Comparison of ENCODE assay signal across 15 mouse cellular contexts in the genomic region with DNA sequence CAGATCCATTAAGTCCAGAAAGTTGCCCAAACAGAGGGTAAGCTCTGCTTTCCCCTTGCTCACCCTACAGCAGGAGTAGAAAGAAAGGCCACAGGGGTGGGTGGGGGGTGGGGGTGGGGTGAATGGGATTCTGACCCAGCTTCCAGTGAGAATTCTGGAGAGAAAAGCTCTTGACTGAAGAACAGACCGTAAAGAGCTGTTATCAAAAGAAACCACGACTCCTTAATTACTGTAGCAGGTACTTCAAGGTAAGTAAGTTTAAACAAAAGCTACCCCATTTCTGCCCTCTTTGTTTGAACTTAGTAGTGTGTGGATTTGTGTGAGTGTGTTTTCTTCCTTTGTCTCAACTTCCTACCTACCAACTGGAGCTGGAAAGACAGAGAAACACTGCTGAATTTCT. TPM values are rescaled to one million over a fixed set of nuclear protein-coding genes. Genes with fewer than 3 reads are reported as not detected.
"Had no signal": no experiment of that assay in that cellular context is flagged by ENCODE, and none has a peak within 500 bp of the region (broad histone marks: within the 10 kb centered on the region; RNA-seq: fewer than 3 reads in every experiment).

No protein-coding gene starts in this region.

- H3K9me3 ChIP-seq: liver, embryonic 12.5 days; midbrain, embryonic 10.5 days; midbrain, embryonic 12.5 days; neural tube, embryonic 12.5 days; stomach, embryonic 15.5 days had no signal

- H3K9ac ChIP-seq: liver, embryonic 12.5 days; liver, embryonic 14.5 days; midbrain, embryonic 12.5 days; neural tube, embryonic 12.5 days; stomach, embryonic 15.5 days had no signal

- H3K4me3 ChIP-seq: liver, embryonic 12.5 days; midbrain, embryonic 10.5 days; midbrain, embryonic 12.5 days; neural tube, embryonic 12.5 days; stomach, embryonic 15.5 days had no signal

- ATAC-seq: liver, embryonic 12.5 days had no signal

- H3K4me1 ChIP-seq: liver, embryonic 12.5 days; midbrain, embryonic 10.5 days; midbrain, embryonic 12.5 days; neural tube, embryonic 12.5 days; stomach, embryonic 15.5 days had no signal

- DNase-seq: lung, postnatal 10 days; midbrain, embryonic 14.5 days; right cerebral cortex, postnatal 14 days; thymus, adult 2 months; thymus, postnatal 25 days; thymus, postnatal 4 days had no signal

- H3K27me3 ChIP-seq: liver, embryonic 12.5 days; midbrain, embryonic 12.5 days; neural tube, embryonic 12.5 days; stomach, embryonic 15.5 days had no signal

- H3K27ac ChIP-seq: liver, embryonic 12.5 days; liver, embryonic 14.5 days; midbrain, embryonic 10.5 days; midbrain, embryonic 12.5 days; neural tube, embryonic 12.5 days; stomach, embryonic 15.5 days; stomach, postnatal 0 days had no signal

- H3K36me3 ChIP-seq: liver, embryonic 12.5 days; midbrain, embryonic 10.5 days; midbrain, embryonic 12.5 days; neural tube, embryonic 12.5 days; stomach, embryonic 15.5 days had no signal

- H3K4me2 ChIP-seq: liver, embryonic 12.5 days; midbrain, embryonic 12.5 days; neural tube, embryonic 12.5 days; stomach, embryonic 15.5 days had no signal

RNA-seq across cellular contexts. Expression of gene Slco4c1, which starts 23.4 kb away (rescaled TPM):
- polyA plus RNA-seq: liver, adult 2 months; midbrain, embryonic 10.5 days; testis, adult 2 months had no signal
